ENCODE assay signal across 9 mouse cellular contexts in the genomic region with DNA sequence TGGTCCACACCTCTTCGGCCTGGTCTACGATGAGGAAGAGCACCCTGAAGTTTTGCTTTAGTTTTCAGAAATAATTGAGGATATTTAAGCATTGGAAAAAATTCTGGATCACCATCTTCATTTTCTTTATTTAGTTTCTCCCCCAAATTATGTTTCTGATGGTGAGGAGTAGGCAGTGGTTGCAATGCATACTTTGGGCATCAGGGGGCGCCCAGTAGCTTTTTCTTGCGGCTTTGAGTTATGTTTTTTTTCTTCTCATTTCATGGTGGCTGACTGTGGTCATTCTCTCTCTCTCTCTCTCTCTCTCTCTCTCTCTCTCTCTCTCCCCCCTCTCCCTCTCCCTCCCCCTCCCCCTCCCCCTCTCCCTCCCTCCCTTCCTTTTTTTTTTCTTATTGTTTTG. TPM values are rescaled to one million over a fixed set of nuclear protein-coding genes. Genes with fewer than 3 reads are reported as not detected.
A peak's percentile ranks its signal among the peaks of the same experiment; 100 is the strongest.
DNase-seq lines count a peak whose midpoint lies in the region; ATAC-seq lines count a peak whose summit lies in the region.
"Had no signal": no experiment of that assay in that cellular context is flagged by ENCODE, and none has a peak within 500 bp of the region (broad histone marks: within the 10 kb centered on the region; RNA-seq: fewer than 3 reads in every experiment).

No protein-coding gene starts in this region.

- no peak overlapping the region for H3K4me3 ChIP-seq in embryonic facial prominence, embryonic 14.5 days (ENCODE audit: low read depth, low read length)
- H3K4me3 ChIP-seq in limb, embryonic 11.5 days (ENCODE audit: low read depth, low read length): no peak overlapping the region
- H3K4me3 ChIP-seq: lung, embryonic 15.5 days had no signal

- 0 out of 2 replicates have a peak, but pooled peaks cover 3% of the 10 kb centered on the region for H3K9me3 ChIP-seq in embryonic facial prominence, embryonic 14.5 days (ENCODE audit: control insufficient read depth, low read length)
- no peaks in the 10 kb centered on the region for H3K9me3 ChIP-seq in limb, embryonic 11.5 days (ENCODE audit: control insufficient read depth, low read length)
- H3K9me3 ChIP-seq: lung, embryonic 15.5 days had no signal

- WGBS in embryonic facial prominence, embryonic 14.5 days: 38% methylated on average over 4 of the region's 4 CpGs
- 24% methylated on average over 4 of the region's 4 CpGs for WGBS in limb, embryonic 11.5 days

- H3K36me3 ChIP-seq in embryonic facial prominence, embryonic 14.5 days (ENCODE audit: control insufficient read depth, insufficient read depth, low read length): no peaks in the 10 kb centered on the region
- H3K36me3 ChIP-seq in limb, embryonic 11.5 days (ENCODE audit: control insufficient read depth, insufficient read depth, low read length): no peaks in the 10 kb centered on the region
- H3K36me3 ChIP-seq: lung, embryonic 15.5 days had no signal

- peak; percentile 59 to 73 for DNase-seq in adrenal gland, adult 18-20 months (ENCODE audit: low spot score in 2 of 2)
- no peak for DNase-seq in adrenal gland, postnatal 4 days (ENCODE audit: low spot score in 2 of 2)
- peak; percentile 70 for DNase-seq in layer of hippocampus, adult 11-12 months (ENCODE audit: low spot score)
- DNase-seq in layer of hippocampus, adult 9-11 months: no peak
- peak; percentile 48 for DNase-seq in ZHBTc4 (ENCODE audit: low read depth, low spot score)
- peak; percentile 24 for DNase-seq in embryonic facial prominence, embryonic 14.5 days (ENCODE audit: low spot score)
- peak; percentile 83 for DNase-seq in limb, embryonic 11.5 days (ENCODE audit: low spot score)
- DNase-seq in right cerebral cortex, postnatal 25 days: peak; percentile 59

- H3K9ac ChIP-seq in embryonic facial prominence, embryonic 14.5 days (ENCODE audit: low read depth, low read length): no peak overlapping the region
- H3K9ac ChIP-seq in limb, embryonic 11.5 days (ENCODE audit: low read length): no peak overlapping the region
- H3K9ac ChIP-seq: lung, embryonic 15.5 days had no signal

- H3K4me1 ChIP-seq in embryonic facial prominence, embryonic 14.5 days (ENCODE audit: control insufficient read depth, insufficient read depth, low read length): no peaks in the 10 kb centered on the region
- H3K4me1 ChIP-seq in limb, embryonic 11.5 days (ENCODE audit: control insufficient read depth, insufficient read depth, low read length): no peaks in the 10 kb centered on the region
- H3K4me1 ChIP-seq: lung, embryonic 15.5 days had no signal

- no peak overlapping the region for H3K4me2 ChIP-seq in embryonic facial prominence, embryonic 14.5 days (ENCODE audit: low read depth, low read length)
- H3K4me2 ChIP-seq in limb, embryonic 11.5 days (ENCODE audit: low read depth, severe bottlenecking): no peak overlapping the region
- H3K4me2 ChIP-seq: lung, embryonic 15.5 days had no signal

- ATAC-seq in embryonic facial prominence, embryonic 14.5 days (ENCODE audit: low read depth): no peak
- ATAC-seq in limb, embryonic 11.5 days (ENCODE audit: insufficient number of reproducible peaks, low FRiP score, low TSS enrichment, low read depth): no peak

- H3K27me3 ChIP-seq in embryonic facial prominence, embryonic 14.5 days (replicated peaks; ENCODE audit: control insufficient read depth, insufficient read depth, low read length): no peaks in the 10 kb centered on the region
- no peaks in the 10 kb centered on the region for H3K27me3 ChIP-seq in limb, embryonic 11.5 days (ENCODE audit: control insufficient read depth, insufficient read depth, low read length)
- H3K27me3 ChIP-seq: lung, embryonic 15.5 days had no signal

- H3K27ac ChIP-seq in embryonic facial prominence, embryonic 14.5 days (replicated peaks; ENCODE audit: low read depth, low read length): no peak overlapping the region
- no peak overlapping the region for H3K27ac ChIP-seq in limb, embryonic 11.5 days (replicated peaks; ENCODE audit: low read depth, low read length)
- H3K27ac ChIP-seq: lung, embryonic 15.5 days had no signal

RNA-seq across cellular contexts. Expression of a gene that starts 6.9 kb away (rescaled TPM):
- total RNA-seq in adrenal gland, adult 18-20 months (2021): not detected
- total RNA-seq in adrenal gland, postnatal 4 days (2021): not detected
- polyA plus RNA-seq in embryonic facial prominence, embryonic 14.5 days (2014; fragmentation: Nextera tagmentation; extraction: Ambion mirVana): 1.7 and 3.8 TPM in 2 replicates
- polyA plus RNA-seq in limb, embryonic 11.5 days (2014; fragmentation: Nextera tagmentation; extraction: Ambion mirVana): 0.33 and 0.93 TPM in 2 replicates

RNA-seq across cellular contexts. Expression of a gene that starts 18.3 kb away (rescaled TPM):
- 10 to 100 TPM; 10.7 to 11.4 TPM for total RNA-seq in adrenal gland, adult 18-20 months (2021)
- 1 to 10 TPM; 4.4 to 5.7 TPM for total RNA-seq in adrenal gland, postnatal 4 days (2021)
- 12.3 and 13.1 TPM in 2 replicates for polyA plus RNA-seq in embryonic facial prominence, embryonic 14.5 days (2014; fragmentation: Nextera tagmentation; extraction: Ambion mirVana)
- 5.4 and 5.6 TPM in 2 replicates for polyA plus RNA-seq in limb, embryonic 11.5 days (2014; fragmentation: Nextera tagmentation; extraction: Ambion mirVana)

Comparison
In these comparisons a context has a peak if more than half of its experiments do, and no peak if none do; other contexts are left out.
1. DNase-seq: peak in adrenal gland, adult 18-20 months (2 of 2), layer of hippocampus, adult 11-12 months (single experiment), ZHBTc4 (single experiment), embryonic facial prominence, embryonic 14.5 days (single experiment), limb, embryonic 11.5 days (single experiment) and right cerebral cortex, postnatal 25 days (single experiment); none in adrenal gland, postnatal 4 days (0 of 2) and layer of hippocampus, adult 9-11 months (single experiment).